Mouse (Mus musculus): ENCODE measurements at regions not wholly inside any gene's neighbourhood (a gene's known extent, or its start where the extent isn't known, plus 50 kb on each side); places are given as distances from the start of the nearest gene placed in this dataset.
A peak's percentile ranks its signal among the peaks of the same experiment; 100 is the strongest.
"Not testable (repeated sequence)": the region's sequence is repeated elsewhere in the genome, so short reads cannot be mapped to it uniquely, and the experiment has no call there.

- Histone ChIP-seq H3K9ac (no peak overlapping the region), H3K36me3 (no peaks in the 10 kb centered on the region), H3K4me1 (replicated peaks) (no peaks in the 10 kb centered on the region), H3K4me2 (no peak overlapping the region), H3K9me3 (no peaks in the 10 kb centered on the region), H3K27ac (replicated peaks) (no peak overlapping the region), H3K27me3 (no peaks in the 10 kb centered on the region), H3K4me3 (no peak overlapping the region)
- ATAC-seq (ENCODE audit: low read depth) = no peak
These were observed 639.7 kb downstream of the Cdh10 start for GRCm38 (mm10) chr15:19458485-19458884.

GRCm38 (mm10) chr15:19473521-19473920 lies 654.8 kb downstream of the Cdh10 start:
- no peaks in the 10 kb centered on the region for H3K27me3 ChIP-seq
- WGBS = 31% methylated on average over 2 of the region's 2 CpGs
- no peak for ATAC-seq (ENCODE audit: low read depth)
- H3K4me2 ChIP-seq = no peak overlapping the region
- H3K9ac ChIP-seq = no peak overlapping the region
- no peaks in the 10 kb centered on the region for H3K36me3 ChIP-seq
- H3K9me3 ChIP-seq = no peaks in the 10 kb centered on the region
- H3K27ac ChIP-seq (replicated peaks) = no peak overlapping the region
- no peaks in the 10 kb centered on the region for H3K4me1 ChIP-seq (replicated peaks)
- no peak overlapping the region for H3K4me3 ChIP-seq

GRCm38 (mm10) chr15:19493556-19493955 lies 674.8 kb downstream of the Cdh10 start:
- not testable (repeated sequence) for H3K4me3 ChIP-seq; H3K4me1 ChIP-seq (replicated peaks); H3K27ac ChIP-seq (replicated peaks); H3K4me2 ChIP-seq; H3K9me3 ChIP-seq; H3K9ac ChIP-seq; H3K36me3 ChIP-seq; ATAC-seq (ENCODE audit: low read depth); H3K27me3 ChIP-seq

- Histone ChIP-seq H3K9ac (no peak overlapping the region), H3K27ac (replicated peaks) (no peak overlapping the region), H3K36me3 (no peaks in the 10 kb centered on the region)
These were observed 700.6 kb downstream of the Cdh10 start for GRCm38 (mm10) chr15:19519377-19519776.

GRCm38 (mm10) chr15:19540676-19541075 lies 721.9 kb downstream of the Cdh10 start:
- Histone ChIP-seq H3K4me1 (replicated peaks) (no peaks in the 10 kb centered on the region), H3K9ac (no peak overlapping the region), H3K9me3 (no peaks in the 10 kb centered on the region), H3K27ac (replicated peaks) (no peak overlapping the region), H3K27me3 (no peaks in the 10 kb centered on the region), H3K4me3 (no peak overlapping the region), H3K4me2 (no peak overlapping the region), H3K36me3 (no peaks in the 10 kb centered on the region)
- no peak for ATAC-seq (ENCODE audit: low read depth)
- 88% methylated on average over 4 of the region's 4 CpGs for WGBS

More at GRCm38 (mm10) chr15:19519377-19519776, 700.6 kb downstream of the Cdh10 start:
- WGBS = 87% methylated on average over 2 of the region's 2 CpGs
- Histone ChIP-seq H3K4me1 (replicated peaks) (no peaks in the 10 kb centered on the region), H3K9me3 (no peaks in the 10 kb centered on the region), H3K4me3 (no peak overlapping the region), H3K4me2 (no peak overlapping the region), H3K27me3 (no peaks in the 10 kb centered on the region)
- no peak for ATAC-seq (ENCODE audit: low read depth)

- Histone ChIP-seq H3K27ac (replicated peaks) (no peak overlapping the region), H3K4me3 (no peak overlapping the region), H3K36me3 (no peaks in the 10 kb centered on the region), H3K9ac (no peak overlapping the region), H3K4me1 (replicated peaks) (no peaks in the 10 kb centered on the region), H3K9me3 (0 out of 2 replicates have a peak, but pooled peaks cover 4% of the 10 kb centered on the region), H3K27me3 (no peaks in the 10 kb centered on the region), H3K4me2 (no peak overlapping the region)
- ATAC-seq (ENCODE audit: low read depth) = no peak
These were observed 731.0 kb downstream of the Cdh10 start for GRCm38 (mm10) chr15:19549757-19550156.

- Histone ChIP-seq H3K27ac (replicated peaks) (no peak overlapping the region), H3K4me1 (replicated peaks) (no peaks in the 10 kb centered on the region), H3K4me2 (no peak overlapping the region), H3K4me3 (no peak overlapping the region), H3K9ac (no peak overlapping the region), H3K36me3 (no peaks in the 10 kb centered on the region), H3K27me3 (no peaks in the 10 kb centered on the region), H3K9me3 (no peaks in the 10 kb centered on the region)
- 9% methylated on average over 1 of the region's 1 CpGs for WGBS
- ATAC-seq (ENCODE audit: low read depth) = no peak
These were observed 766.0 kb downstream of the Cdh10 start for GRCm38 (mm10) chr15:19584769-19585168.

- Histone ChIP-seq H3K27me3 (no peaks in the 10 kb centered on the region), H3K4me1 (replicated peaks) (no peaks in the 10 kb centered on the region), H3K9me3 (no peaks in the 10 kb centered on the region), H3K9ac (no peak overlapping the region), H3K4me2 (no peak overlapping the region), H3K27ac (replicated peaks) (no peak overlapping the region), H3K4me3 (no peak overlapping the region), H3K36me3 (no peaks in the 10 kb centered on the region)
- no peak for ATAC-seq (ENCODE audit: low read depth)
- WGBS = 45% methylated on average over 1 of the region's 1 CpGs
These were observed 766.5 kb downstream of the Cdh10 start for GRCm38 (mm10) chr15:19585281-19585680.

- no peaks in the 10 kb centered on the region for H3K4me1 ChIP-seq (replicated peaks)
- no peaks in the 10 kb centered on the region for H3K27me3 ChIP-seq
- H3K27ac ChIP-seq (replicated peaks) = no peak overlapping the region
- no peak overlapping the region for H3K4me2 ChIP-seq
- no peak overlapping the region for H3K9ac ChIP-seq
- H3K36me3 ChIP-seq = no peaks in the 10 kb centered on the region
- H3K9me3 ChIP-seq = no peaks in the 10 kb centered on the region
- WGBS = 97% methylated on average over 2 of the region's 2 CpGs
- H3K4me3 ChIP-seq = no peak overlapping the region
- no peak for ATAC-seq (ENCODE audit: low read depth)
These were observed 775.0 kb downstream of the Cdh10 start for GRCm38 (mm10) chr15:19593746-19594145.

- H3K4me1 ChIP-seq (replicated peaks); H3K9ac ChIP-seq; H3K4me2 ChIP-seq; H3K9me3 ChIP-seq; ATAC-seq (ENCODE audit: low read depth); H3K27ac ChIP-seq (replicated peaks); H3K4me3 ChIP-seq; H3K36me3 ChIP-seq; H3K27me3 ChIP-seq: not testable (repeated sequence)
- 81% methylated on average over 5 of the region's 5 CpGs for WGBS
These were observed 803.6 kb downstream of the Cdh10 start for GRCm38 (mm10) chr15:19622367-19622766.

GRCm38 (mm10) chr15:19667380-19667779 lies 781.7 kb upstream of the Cdh12 start:
- Histone ChIP-seq H3K9me3 (no peaks in the 10 kb centered on the region), H3K4me2 (no peak overlapping the region), H3K27ac (replicated peaks) (no peak overlapping the region), H3K27me3 (no peaks in the 10 kb centered on the region), H3K4me1 (replicated peaks) (no peaks in the 10 kb centered on the region), H3K36me3 (no peaks in the 10 kb centered on the region), H3K4me3 (no peak overlapping the region), H3K9ac (no peak overlapping the region)
- WGBS = 68% methylated on average over 6 of the region's 6 CpGs
- ATAC-seq (ENCODE audit: low read depth) = peak; percentile 50

GRCm38 (mm10) chr15:19675545-19675944 lies 773.5 kb upstream of the Cdh12 start:
- H3K36me3 ChIP-seq = no peaks in the 10 kb centered on the region
- ATAC-seq (ENCODE audit: low read depth) = no peak

GRCm38 (mm10) chr15:19687239-19687638 lies 761.8 kb upstream of the Cdh12 start:
- H3K27ac ChIP-seq (replicated peaks) = no peak overlapping the region
- 79% methylated on average over 2 of the region's 2 CpGs for WGBS

More at GRCm38 (mm10) chr15:19675545-19675944, 773.5 kb upstream of the Cdh12 start:
- no peaks in the 10 kb centered on the region for H3K9me3 ChIP-seq
- no peaks in the 10 kb centered on the region for H3K27me3 ChIP-seq
- H3K4me1 ChIP-seq (replicated peaks) = no peaks in the 10 kb centered on the region
- WGBS = 79% methylated on average over 7 of the region's 7 CpGs
- no peak overlapping the region for H3K4me2 ChIP-seq
- H3K4me3 ChIP-seq = no peak overlapping the region
- H3K9ac ChIP-seq = no peak overlapping the region
- no peak overlapping the region for H3K27ac ChIP-seq (replicated peaks)

More at GRCm38 (mm10) chr15:19687239-19687638, 761.8 kb upstream of the Cdh12 start:
- no peak overlapping the region for H3K9ac ChIP-seq
- ATAC-seq (ENCODE audit: low read depth) = no peak
- no peak overlapping the region for H3K4me3 ChIP-seq
- no peaks in the 10 kb centered on the region for H3K36me3 ChIP-seq
- H3K4me1 ChIP-seq (replicated peaks) = no peaks in the 10 kb centered on the region
- no peaks in the 10 kb centered on the region for H3K27me3 ChIP-seq
- no peaks in the 10 kb centered on the region for H3K9me3 ChIP-seq
- H3K4me2 ChIP-seq = no peak overlapping the region

Data from neural tube, embryonic 13.5 days (tissue).